Mouse (Mus musculus) adipocyte (in vitro differentiated cells): ENCODE measurements around the gene Mill2.

Experiments used
- DNase-seq: peaks from one replicate; pipeline ENCODE4 v3.0.0-alpha.2; 2016; ENCODE audit warnings: low spot score

Gene Mill2

GRCm38 (mm10) chr7:18875372-18875771, 35.6 kb downstream of the Mill2 start:
- no peak for DNase-seq

- no peak for DNase-seq
Observed at GRCm38 (mm10) chr7:18878691-18879090, 38.9 kb downstream of the Mill2 start.

- no peak for DNase-seq
Observed at GRCm38 (mm10) chr7:18883991-18884744, 44.4 kb downstream of the Mill2 start.

GRCm38 (mm10) chr7:18884745-18885422, 45.1 kb downstream of the Mill2 start:
- DNase-seq: no peak

GRCm38 (mm10) chr7:18886963-18887362, 47.2 kb downstream of the Mill2 start:
- DNase-seq: no peak

GRCm38 (mm10) chr7:18890848-18891247, 51.1 kb downstream of the Mill2 start:
- no peak for DNase-seq

GRCm38 (mm10) chr7:18891872-18892599, 52.3 kb downstream of the Mill2 start:
- peak; percentile 56 for DNase-seq

- no peak for DNase-seq
Observed at GRCm38 (mm10) chr7:18893009-18893408, 53.2 kb downstream of the Mill2 start.

GRCm38 (mm10) chr7:18893651-18894430, 54.1 kb downstream of the Mill2 start:
- DNase-seq: no peak

GRCm38 (mm10) chr7:18896536-18896935, 56.8 kb downstream of the Mill2 start:
- peak; percentile 55 for DNase-seq

- DNase-seq: no peak
Observed at GRCm38 (mm10) chr7:18900513-18900912, 60.7 kb downstream of the Mill2 start.

GRCm38 (mm10) chr7:18902486-18902885, 62.7 kb downstream of the Mill2 start:
- DNase-seq: no peak

GRCm38 (mm10) chr7:18904971-18905370, 65.2 kb downstream of the Mill2 start:
- DNase-seq: no peak

GRCm38 (mm10) chr7:18909797-18910196, 70.0 kb downstream of the Mill2 start:
- no peak for DNase-seq

GRCm38 (mm10) chr7:18910241-18910831, 70.6 kb downstream of the Mill2 start, which contains the start of gene Ccdc61:
Gene Ccdc61, minus strand, starts transcription at chr7:18910415.
- DNase-seq: peak; percentile 98
